Mouse (Mus musculus) adrenal gland (tissue): ENCODE results near the gene Chrnd.

Experiments
- intact Hi-C: fragments of 180-260 bp; cut with DNase I; formaldehyde crosslinking; loops from one replicate; pipeline ENCODE4 v1.15.1; 2025
- long read RNA-seq, 2 experiments: library from polyadenylated mRNA; unstranded; transcript quantifications; one replicate each; pipeline ENCODE4 v2.0.0; 2020; ENCODE audit warnings: borderline replicate concordance in 1 of 2; ENCODE audit not compliant: insufficient replicate concordance in 1 of 2

Chrnd gene
- long read RNA-seq, experiment 1: 0 reads
- long read RNA-seq, experiment 2: 0 reads

GRCm38 (mm10) chr1:87190429-87190828 is at the start of gene Chrnd:
Gene Chrnd (plus strand): TSS chr1:87190607.
- intact Hi-C loops: no loop called here

- intact Hi-C loops: no loop called here
These were observed 48.9 kb upstream of the Chrnd start for GRCm38 (mm10) chr1:87141550-87141949.

- intact Hi-C loops: no loop called here
These were observed 48.0 kb upstream of the Chrnd start for GRCm38 (mm10) chr1:87142456-87142855.

- intact Hi-C loops: no loop called here
These were observed 47.3 kb upstream of the Chrnd start for GRCm38 (mm10) chr1:87143141-87143540.

- intact Hi-C loops: no loop called here
These were observed 41.0 kb upstream of the Chrnd start for GRCm38 (mm10) chr1:87149422-87149821.

GRCm38 (mm10) chr1:87151286-87151685 is 39.1 kb upstream of the Chrnd start:
- intact Hi-C loops: no loop called here

GRCm38 (mm10) chr1:87153776-87154500 is 36.5 kb upstream of the Chrnd start:
- intact Hi-C loops: no loop called here

GRCm38 (mm10) chr1:87154501-87155120 is 35.8 kb upstream of the Chrnd start:
- intact Hi-C loops: no loop called here

- intact Hi-C loops: no loop called here
These were observed 34.7 kb upstream of the Chrnd start for GRCm38 (mm10) chr1:87155531-87156198.

- intact Hi-C loops: no loop called here
These were observed 34.2 kb upstream of the Chrnd start, which contains the start of gene Ecel1 for GRCm38 (mm10) chr1:87156199-87156587. Gene Ecel1 (minus strand): TSS chr1:87156521.

- intact Hi-C loops: no loop called here
These were observed 31.0 kb upstream of the Chrnd start for GRCm38 (mm10) chr1:87159396-87159795.

GRCm38 (mm10) chr1:87164164-87164795 is 26.1 kb upstream of the Chrnd start:
- intact Hi-C loops: no loop called here

GRCm38 (mm10) chr1:87164796-87165184 is 25.6 kb upstream of the Chrnd start:
- intact Hi-C loops: no loop called here

GRCm38 (mm10) chr1:87170458-87170857 is 19.9 kb upstream of the Chrnd start:
- intact Hi-C loops: no loop called here

GRCm38 (mm10) chr1:87171312-87171711 is 19.1 kb upstream of the Chrnd start:
- intact Hi-C loops: no loop called here

- intact Hi-C loops: no loop called here
These were observed 18.1 kb upstream of the Chrnd start for GRCm38 (mm10) chr1:87172316-87172715.

- intact Hi-C loops: no loop called here
These were observed 16.1 kb upstream of the Chrnd start for GRCm38 (mm10) chr1:87174006-87174955.

GRCm38 (mm10) chr1:87175852-87176292 is 14.5 kb upstream of the Chrnd start:
- intact Hi-C loops: no loop called here

- intact Hi-C loops: no loop called here
These were observed 9.5 kb upstream of the Chrnd start for GRCm38 (mm10) chr1:87180896-87181295.

- intact Hi-C loops: no loop called here
These were observed 7.4 kb upstream of the Chrnd start, which contains the start of gene Prss56 for GRCm38 (mm10) chr1:87183013-87183412. Gene Prss56 (plus strand): TSS chr1:87183313.
